Mouse (Mus musculus): ENCODE measurements around the gene Cox18. TPM values are rescaled to one million over a fixed set of nuclear protein-coding genes. Genes with fewer than 3 reads are reported as not detected.
"Not testable (repeated sequence)": the region's sequence is repeated elsewhere in the genome, so short reads cannot be mapped to it uniquely, and the experiment has no call there.

Gene Cox18
- 27.1 and 31.6 TPM in 2 replicates for polyA plus RNA-seq (2014; fragmentation: Nextera tagmentation; extraction: Ambion mirVana)

DNA sequence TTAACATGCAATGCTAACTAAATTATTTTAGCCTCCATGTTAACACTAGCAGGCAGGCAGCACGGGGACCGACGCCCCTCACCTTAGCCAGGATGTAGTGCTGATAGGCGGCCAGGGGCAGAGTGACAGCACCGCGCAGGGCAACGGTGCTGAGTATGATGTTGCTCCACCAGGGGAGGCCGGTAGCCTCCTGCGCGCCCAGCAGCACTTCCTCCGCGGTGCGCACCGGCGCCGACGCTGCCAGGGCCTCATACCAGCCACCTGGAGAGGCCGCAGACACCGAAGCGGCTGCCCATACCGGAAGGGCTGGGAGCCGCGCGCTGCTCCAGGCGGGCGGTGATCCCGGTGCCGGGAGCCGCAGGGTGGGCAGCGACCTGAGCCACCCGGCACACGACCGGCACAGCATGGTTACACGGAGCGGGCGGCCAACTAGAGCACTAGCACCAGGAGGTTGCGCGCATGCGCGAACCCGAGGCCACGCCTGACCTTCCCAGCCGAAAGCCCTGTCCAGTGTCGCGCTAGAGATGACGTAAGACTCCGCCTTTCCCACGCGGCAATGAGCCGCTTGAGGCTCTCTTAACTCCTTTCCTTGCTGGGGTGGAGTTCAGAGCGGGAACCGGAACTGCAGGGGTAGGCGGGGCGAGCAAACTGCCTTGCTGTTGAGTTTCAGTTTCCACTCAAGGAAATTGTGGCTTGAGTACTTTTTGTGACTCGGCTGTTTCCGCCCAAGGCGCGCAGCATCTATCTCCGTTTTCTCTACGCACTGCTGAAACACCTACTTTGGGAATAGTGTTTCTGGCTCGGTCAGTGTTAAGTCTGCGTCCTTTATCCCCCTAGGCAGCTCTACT, at the start of gene Cox18:
Gene Cox18 (minus strand): TSS at position 468 of the 848 bp plus-strand sequence.
- peak within 1 kb of the TSS; percentile 66 for H3K4me2 ChIP-seq (replicated peaks; ENCODE audit: low read depth, low read length)
- under 1% methylated on average over 62 of the region's 62 CpGs for WGBS
- peak within 1 kb of the TSS; percentile 87 for H3K27ac ChIP-seq (ENCODE audit: low read depth, low read length)
- DNase-seq (ENCODE audit: low spot score) (peak; percentile 99), ATAC-seq (ENCODE audit: low FRiP score) (peak; percentile 99)
- H3K9me3 ChIP-seq (ENCODE audit: control insufficient read depth, low read length) = no peaks in the 10 kb centered on the region
- no peaks in the 10 kb centered on the region for H3K4me1 ChIP-seq (replicated peaks; ENCODE audit: control insufficient read depth, insufficient read depth, low read length)
- no peaks in the 10 kb centered on the region for H3K27me3 ChIP-seq (ENCODE audit: control insufficient read depth, insufficient read depth, low read length)
- H3K9ac ChIP-seq (ENCODE audit: low read depth, low read length) = peak within 1 kb of the TSS; percentile 83
- no peaks in the 10 kb centered on the region for H3K36me3 ChIP-seq (ENCODE audit: control insufficient read depth, insufficient read depth, low read length)
- peak within 1 kb of the TSS; percentile 75 for H3K4me3 ChIP-seq (ENCODE audit: low read depth, low read length)

DNA sequence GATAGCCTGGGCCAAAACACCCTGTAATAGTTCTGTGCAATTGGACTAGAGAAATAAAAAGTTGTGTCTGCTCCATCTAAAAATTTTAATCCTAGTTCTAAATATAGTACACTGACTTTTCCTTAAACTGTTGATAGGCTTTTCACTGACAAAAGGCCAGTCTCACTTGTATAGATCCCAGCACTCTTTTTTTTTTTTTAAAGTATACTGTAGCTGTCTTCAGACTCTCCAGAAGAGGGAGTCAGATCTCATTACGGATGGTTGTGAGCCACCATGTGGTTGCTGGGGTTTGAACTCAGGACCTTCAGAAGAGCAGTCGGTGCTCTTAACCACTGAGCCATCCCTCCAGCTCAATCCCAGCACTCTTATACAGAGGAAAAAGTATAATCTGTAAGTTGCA, 38.4 kb upstream of the Cox18 start:
- H3K4me1 ChIP-seq (replicated peaks; ENCODE audit: control insufficient read depth, insufficient read depth, low read length); DNase-seq (ENCODE audit: low spot score); H3K27me3 ChIP-seq (ENCODE audit: control insufficient read depth, insufficient read depth, low read length); H3K27ac ChIP-seq (ENCODE audit: low read depth, low read length); ATAC-seq (ENCODE audit: low FRiP score); H3K9me3 ChIP-seq (ENCODE audit: control insufficient read depth, low read length); H3K4me2 ChIP-seq (replicated peaks; ENCODE audit: low read depth, low read length); H3K9ac ChIP-seq (ENCODE audit: low read depth, low read length); H3K4me3 ChIP-seq (ENCODE audit: low read depth, low read length); H3K36me3 ChIP-seq (ENCODE audit: control insufficient read depth, insufficient read depth, low read length): not testable (repeated sequence)
- 83% methylated on average over 2 of the region's 2 CpGs for WGBS

DNA sequence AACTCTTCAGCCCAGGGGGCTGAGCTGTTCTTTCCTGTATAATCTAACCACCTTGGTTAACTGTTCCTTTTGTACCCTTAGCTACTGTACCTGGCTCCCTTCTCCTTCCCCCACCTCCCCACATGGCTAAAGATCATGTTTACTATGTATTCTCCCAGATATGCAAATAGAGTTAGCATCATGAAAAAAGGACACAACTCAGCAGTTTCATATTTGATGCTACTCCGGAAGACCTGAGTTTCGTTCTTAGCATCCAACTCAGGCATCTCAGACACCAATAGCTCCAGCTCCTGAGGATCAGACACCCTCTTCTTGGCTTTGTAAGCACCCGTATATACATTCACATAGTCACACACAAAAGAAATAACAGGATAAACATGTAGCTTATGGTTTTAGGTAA, 33.2 kb upstream of the Cox18 start:
- Histone ChIP-seq H3K9ac (ENCODE audit: low read depth, low read length) (no peak overlapping the region), H3K27me3 (ENCODE audit: control insufficient read depth, insufficient read depth, low read length) (no peaks in the 10 kb centered on the region), H3K9me3 (ENCODE audit: control insufficient read depth, low read length) (no peaks in the 10 kb centered on the region), H3K4me2 (replicated peaks; ENCODE audit: low read depth, low read length) (no peak overlapping the region), H3K4me1 (replicated peaks; ENCODE audit: control insufficient read depth, insufficient read depth, low read length) (no peaks in the 10 kb centered on the region), H3K36me3 (ENCODE audit: control insufficient read depth, insufficient read depth, low read length) (0 out of 2 replicates have a peak, but pooled peaks cover 3% of the 10 kb centered on the region), H3K27ac (ENCODE audit: low read depth, low read length) (no peak overlapping the region), H3K4me3 (ENCODE audit: low read depth, low read length) (no peak overlapping the region)
- 96% methylated on average over 3 of the region's 3 CpGs for WGBS
- no peak for ATAC-seq (ENCODE audit: low FRiP score)
- DNase-seq (ENCODE audit: low spot score) = no peak

DNA sequence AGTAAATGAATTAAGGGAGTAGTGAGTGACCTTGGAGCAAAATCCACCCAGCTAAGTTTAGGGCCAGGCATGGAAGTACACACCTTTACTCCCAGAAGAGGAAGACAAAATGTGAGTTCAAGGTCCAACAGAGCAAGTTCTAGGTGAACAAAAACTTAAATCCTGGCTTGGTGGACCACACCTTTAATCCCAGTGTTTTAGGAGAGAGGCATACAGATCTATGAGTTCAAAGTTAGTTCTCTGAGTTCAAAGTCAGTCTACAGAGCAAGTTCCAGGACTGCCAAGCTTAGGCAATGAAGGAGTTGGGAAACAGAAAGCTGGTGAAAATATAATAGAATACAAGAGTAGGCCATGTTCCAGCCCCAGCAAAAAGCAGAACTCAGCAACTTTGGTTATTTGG, 23.7 kb upstream of the Cox18 start:
- H3K9ac ChIP-seq (ENCODE audit: low read depth, low read length) = no peak overlapping the region
- no peak for DNase-seq (ENCODE audit: low spot score)
- H3K4me3 ChIP-seq (ENCODE audit: low read depth, low read length) = no peak overlapping the region
- ATAC-seq (ENCODE audit: low FRiP score) = no peak
- H3K4me2 ChIP-seq (replicated peaks; ENCODE audit: low read depth, low read length) = no peak overlapping the region
- H3K27ac ChIP-seq (ENCODE audit: low read depth, low read length) = no peak overlapping the region
- 0 out of 2 replicates have a peak, but pooled peaks cover 3% of the 10 kb centered on the region for H3K36me3 ChIP-seq (ENCODE audit: control insufficient read depth, insufficient read depth, low read length)
- no peaks in the 10 kb centered on the region for H3K4me1 ChIP-seq (replicated peaks; ENCODE audit: control insufficient read depth, insufficient read depth, low read length)
- H3K27me3 ChIP-seq (ENCODE audit: control insufficient read depth, insufficient read depth, low read length) = no peaks in the 10 kb centered on the region
- no peaks in the 10 kb centered on the region for H3K9me3 ChIP-seq (ENCODE audit: control insufficient read depth, low read length)

DNA sequence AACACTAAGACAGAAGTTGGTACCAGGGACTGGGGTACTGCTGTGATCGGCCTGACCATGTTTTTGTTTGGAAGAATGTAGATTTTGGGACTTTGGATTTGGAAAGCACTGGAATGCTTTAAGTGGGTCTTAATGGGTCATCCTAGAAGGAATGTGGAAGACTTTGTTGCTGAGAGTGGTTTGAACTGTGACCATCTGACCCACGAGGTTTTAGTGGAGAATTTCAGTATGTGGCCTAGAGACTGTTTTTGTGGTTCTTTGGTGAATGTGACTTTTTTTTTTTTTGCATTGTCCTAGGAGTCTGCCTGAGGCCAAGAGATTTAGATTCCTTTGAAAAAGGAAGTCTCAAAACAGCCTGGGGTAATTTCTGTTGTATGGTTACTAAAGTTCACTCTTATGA, 23.2 kb upstream of the Cox18 start:
- Histone ChIP-seq H3K9ac (ENCODE audit: low read depth, low read length) (no peak overlapping the region), H3K4me1 (replicated peaks; ENCODE audit: control insufficient read depth, insufficient read depth, low read length) (no peaks in the 10 kb centered on the region), H3K36me3 (ENCODE audit: control insufficient read depth, insufficient read depth, low read length) (0 out of 2 replicates have a peak, but pooled peaks cover 3% of the 10 kb centered on the region), H3K27me3 (ENCODE audit: control insufficient read depth, insufficient read depth, low read length) (no peaks in the 10 kb centered on the region), H3K27ac (ENCODE audit: low read depth, low read length) (no peak overlapping the region), H3K4me2 (replicated peaks; ENCODE audit: low read depth, low read length) (no peak overlapping the region), H3K4me3 (ENCODE audit: low read depth, low read length) (no peak overlapping the region), H3K9me3 (ENCODE audit: control insufficient read depth, low read length) (no peaks in the 10 kb centered on the region)
- no peak for ATAC-seq (ENCODE audit: low FRiP score)
- 82% methylated on average over 2 of the region's 2 CpGs for WGBS
- DNase-seq (ENCODE audit: low spot score) = no peak

DNA sequence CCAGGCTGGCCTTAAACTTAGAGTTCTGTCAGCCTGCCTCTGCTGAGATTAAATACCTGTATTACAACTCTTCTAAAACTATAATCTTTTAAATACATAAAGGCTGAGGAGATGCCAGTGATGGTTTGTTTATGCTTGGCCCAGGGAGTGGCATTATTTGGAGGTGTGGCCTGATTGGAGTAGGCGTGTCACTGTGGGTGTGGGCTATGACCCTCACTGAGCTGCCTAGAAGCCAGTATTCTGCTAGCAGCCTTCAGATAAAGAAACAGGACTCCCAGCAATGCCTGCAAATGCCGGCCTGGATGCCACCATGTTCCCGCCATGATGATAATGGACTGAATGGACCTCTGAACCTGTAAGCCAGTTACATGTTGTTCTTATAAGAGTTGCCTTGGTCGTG, 22.8 kb upstream of the Cox18 start:
- DNase-seq (ENCODE audit: low spot score) = no peak
- Histone ChIP-seq H3K9ac (ENCODE audit: low read depth, low read length) (no peak overlapping the region), H3K27me3 (ENCODE audit: control insufficient read depth, insufficient read depth, low read length) (no peaks in the 10 kb centered on the region), H3K4me2 (replicated peaks; ENCODE audit: low read depth, low read length) (no peak overlapping the region), H3K4me1 (replicated peaks; ENCODE audit: control insufficient read depth, insufficient read depth, low read length) (no peaks in the 10 kb centered on the region), H3K36me3 (ENCODE audit: control insufficient read depth, insufficient read depth, low read length) (0 out of 2 replicates have a peak, but pooled peaks cover 3% of the 10 kb centered on the region), H3K9me3 (ENCODE audit: control insufficient read depth, low read length) (no peaks in the 10 kb centered on the region), H3K4me3 (ENCODE audit: low read depth, low read length) (no peak overlapping the region), H3K27ac (ENCODE audit: low read depth, low read length) (no peak overlapping the region)
- 85% methylated on average over 4 of the region's 4 CpGs for WGBS
- no peak for ATAC-seq (ENCODE audit: low FRiP score)

DNA sequence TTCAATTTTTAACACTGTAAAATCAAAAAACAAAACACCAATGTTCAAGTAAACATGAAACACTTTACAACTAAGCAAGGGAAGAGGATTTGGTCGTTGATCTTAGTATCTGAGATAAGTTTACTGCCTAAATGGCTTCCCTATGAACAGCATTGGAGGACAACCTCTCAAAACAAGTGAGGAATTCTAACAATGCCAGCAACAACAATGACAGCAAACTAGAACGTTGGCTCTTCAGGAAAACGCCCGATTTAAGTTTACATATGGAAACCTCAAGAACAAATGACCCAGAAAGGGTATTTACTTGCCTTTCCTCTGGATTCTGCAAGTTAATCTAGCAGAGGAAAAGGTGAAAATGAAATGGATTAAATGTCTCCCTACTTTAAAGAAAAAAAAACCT, 21.6 kb upstream of the Cox18 start:
- no peak overlapping the region for H3K4me2 ChIP-seq (replicated peaks; ENCODE audit: low read depth, low read length)
- H3K9me3 ChIP-seq (ENCODE audit: control insufficient read depth, low read length) = no peaks in the 10 kb centered on the region
- DNase-seq (ENCODE audit: low spot score) (no peak), ATAC-seq (ENCODE audit: low FRiP score) (no peak)
- no peaks in the 10 kb centered on the region for H3K4me1 ChIP-seq (replicated peaks; ENCODE audit: control insufficient read depth, insufficient read depth, low read length)
- 69% methylated on average over 4 of the region's 4 CpGs for WGBS
- H3K27ac ChIP-seq (ENCODE audit: low read depth, low read length) = no peak overlapping the region
- H3K4me3 ChIP-seq (ENCODE audit: low read depth, low read length) = no peak overlapping the region
- H3K27me3 ChIP-seq (ENCODE audit: control insufficient read depth, insufficient read depth, low read length) = no peaks in the 10 kb centered on the region
- no peak overlapping the region for H3K9ac ChIP-seq (ENCODE audit: low read depth, low read length)
- 0 out of 2 replicates have a peak, but pooled peaks cover 3% of the 10 kb centered on the region for H3K36me3 ChIP-seq (ENCODE audit: control insufficient read depth, insufficient read depth, low read length)

DNA sequence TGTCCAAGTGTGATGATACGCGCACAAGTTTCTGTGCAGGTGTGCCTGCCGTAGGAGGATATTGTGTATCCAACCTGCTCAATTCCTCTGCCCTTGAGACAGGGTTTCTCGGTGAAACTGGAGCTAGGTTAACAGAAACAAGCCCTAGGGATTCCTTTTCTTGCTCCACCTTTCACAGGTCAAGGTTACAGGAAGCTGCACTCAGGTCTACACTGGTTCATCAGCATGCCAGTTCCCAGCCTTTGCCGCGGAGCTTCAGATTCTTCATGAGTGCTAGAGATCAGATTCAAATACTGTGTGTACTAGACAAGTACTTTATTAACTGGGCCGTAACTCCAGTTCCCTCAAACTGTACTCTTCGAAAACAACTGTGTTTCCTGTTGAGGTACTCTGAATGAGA, 11.4 kb upstream of the Cox18 start:
- H3K36me3 ChIP-seq (ENCODE audit: control insufficient read depth, insufficient read depth, low read length) = 0 out of 2 replicates have a peak, but pooled peaks cover 2% of the 10 kb centered on the region
- WGBS = 97% methylated on average over 8 of the region's 8 CpGs

DNA sequence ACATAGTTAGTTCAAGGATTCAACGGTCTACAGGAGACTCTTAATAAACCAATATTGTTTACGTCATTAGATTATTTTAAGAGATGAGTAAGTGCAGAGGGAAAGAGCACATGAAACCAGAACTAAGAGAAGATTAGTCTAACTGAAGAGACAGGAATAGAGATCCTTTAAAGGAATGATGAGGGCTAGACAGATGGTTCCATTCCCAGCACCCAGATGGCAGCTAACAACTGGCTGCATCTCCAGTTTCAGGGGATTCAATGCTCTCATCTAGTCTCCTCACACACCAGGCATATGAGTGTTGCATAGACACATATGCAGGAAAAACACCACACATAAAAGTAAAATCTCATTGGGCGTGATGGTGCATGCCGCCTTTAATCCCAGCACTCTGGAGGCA, 9.5 kb upstream of the Cox18 start:
- H3K36me3 ChIP-seq (ENCODE audit: control insufficient read depth, insufficient read depth, low read length) = 0 out of 2 replicates have a peak, but pooled peaks cover 2% of the 10 kb centered on the region
- 97% methylated on average over 4 of the region's 4 CpGs for WGBS
- no peak for DNase-seq (ENCODE audit: low spot score)

More for the DNA sequence above, 11.4 kb upstream of the Cox18 start:
- H3K4me2 ChIP-seq (replicated peaks; ENCODE audit: low read depth, low read length) = no peak overlapping the region
- DNase-seq (ENCODE audit: low spot score) (no peak), ATAC-seq (ENCODE audit: low FRiP score) (no peak)
- H3K9ac ChIP-seq (ENCODE audit: low read depth, low read length) = no peak overlapping the region
- no peaks in the 10 kb centered on the region for H3K9me3 ChIP-seq (ENCODE audit: control insufficient read depth, low read length)
- no peak overlapping the region for H3K27ac ChIP-seq (ENCODE audit: low read depth, low read length)
- H3K27me3 ChIP-seq (ENCODE audit: control insufficient read depth, insufficient read depth, low read length) = no peaks in the 10 kb centered on the region
- no peak overlapping the region for H3K4me3 ChIP-seq (ENCODE audit: low read depth, low read length)
- H3K4me1 ChIP-seq (replicated peaks; ENCODE audit: control insufficient read depth, insufficient read depth, low read length) = no peaks in the 10 kb centered on the region

More for the DNA sequence above, 9.5 kb upstream of the Cox18 start:
- H3K9me3 ChIP-seq (ENCODE audit: control insufficient read depth, low read length) = no peaks in the 10 kb centered on the region
- no peak overlapping the region for H3K9ac ChIP-seq (ENCODE audit: low read depth, low read length)
- no peak overlapping the region for H3K4me3 ChIP-seq (ENCODE audit: low read depth, low read length)
- H3K4me1 ChIP-seq (replicated peaks; ENCODE audit: control insufficient read depth, insufficient read depth, low read length) = no peaks in the 10 kb centered on the region
- H3K27me3 ChIP-seq (ENCODE audit: control insufficient read depth, insufficient read depth, low read length) = no peaks in the 10 kb centered on the region
- no peak overlapping the region for H3K27ac ChIP-seq (ENCODE audit: low read depth, low read length)
- no peak for ATAC-seq (ENCODE audit: low FRiP score)
- no peak overlapping the region for H3K4me2 ChIP-seq (replicated peaks; ENCODE audit: low read depth, low read length)

Data from hindbrain, embryonic 11.5 days (tissue).